Mouse (Mus musculus): Measurements from ENCODE around the gene Foxo3. TPM values are rescaled to one million over a fixed set of nuclear protein-coding genes. Genes with fewer than 3 reads are reported as not detected.

Gene Foxo3
- polyA plus RNA-seq, 1 experiment from 2014 or later: 9.0 TPM

- no peak for ATAC-seq (ENCODE audit: insufficient read depth)
- Histone ChIP-seq H3K4me1 (ENCODE audit: insufficient read depth) (0 out of 2 replicates have a peak, but pooled peaks cover under 1% of the 10 kb centered on the region), H3K9ac (no peak overlapping the region), H3K27ac (ENCODE audit: low read depth) (no peak overlapping the region), H3K4me2 (no peak overlapping the region), H3K27me3 (ENCODE audit: insufficient read depth, low read length) (no peaks in the 10 kb centered on the region), H3K9me3 (ENCODE audit: low read depth, low read length) (no peaks in the 10 kb centered on the region), H3K4me3 (ENCODE audit: low read depth, low read length) (no peak overlapping the region), H3K36me3 (ENCODE audit: insufficient read depth) (peaks cover 38% of the 10 kb centered on the region)
- no peak for DNase-seq
- WGBS: 52% methylated on average over 8 of the region's 8 CpGs
- TF ChIP-seq CTCF (IDR thresholded peaks at IDR 0.05; ENCODE audit: low read depth): no peak
Measured at GRCm38 (mm10) chr10:42263701-42264100, 12.9 kb downstream of the Foxo3 start.

- Histone ChIP-seq H3K9me3 (ENCODE audit: low read depth, low read length) (no peaks in the 10 kb centered on the region), H3K27ac (ENCODE audit: low read depth) (no peak overlapping the region), H3K4me2 (no peak overlapping the region), H3K4me1 (ENCODE audit: insufficient read depth) (no peaks in the 10 kb centered on the region), H3K4me3 (ENCODE audit: low read depth, low read length) (no peak overlapping the region), H3K27me3 (ENCODE audit: insufficient read depth, low read length) (no peaks in the 10 kb centered on the region), H3K9ac (no peak overlapping the region), H3K36me3 (ENCODE audit: insufficient read depth) (peaks cover 35% of the 10 kb centered on the region)
- TF ChIP-seq CTCF (IDR thresholded peaks at IDR 0.05; ENCODE audit: low read depth): no peak
- DNase-seq: no peak
- no peak for ATAC-seq (ENCODE audit: insufficient read depth)
- 91% methylated on average over 3 of the region's 3 CpGs for WGBS
Measured at GRCm38 (mm10) chr10:42262061-42262460, 14.5 kb downstream of the Foxo3 start.

GRCm38 (mm10) chr10:42261103-42261502 is 15.5 kb downstream of the Foxo3 start:
- no peaks in the 10 kb centered on the region for H3K4me1 ChIP-seq (ENCODE audit: insufficient read depth)
- TF ChIP-seq CTCF (IDR thresholded peaks at IDR 0.05; ENCODE audit: low read depth): no peak
- no peak overlapping the region for H3K4me2 ChIP-seq
- peaks cover 26% of the 10 kb centered on the region for H3K36me3 ChIP-seq (ENCODE audit: insufficient read depth)
- no peak overlapping the region for H3K4me3 ChIP-seq (ENCODE audit: low read depth, low read length)
- no peak overlapping the region for H3K27ac ChIP-seq (ENCODE audit: low read depth)
- 85% methylated on average over 8 of the region's 8 CpGs for WGBS
- no peak overlapping the region for H3K9ac ChIP-seq
- H3K27me3 ChIP-seq (ENCODE audit: insufficient read depth, low read length): no peaks in the 10 kb centered on the region
- no peak for ATAC-seq (ENCODE audit: insufficient read depth)
- no peaks in the 10 kb centered on the region for H3K9me3 ChIP-seq (ENCODE audit: low read depth, low read length)
- no peak for DNase-seq

GRCm38 (mm10) chr10:42260523-42260922 is 16.0 kb downstream of the Foxo3 start:
- WGBS: 39% methylated on average over 8 of the region's 8 CpGs
- no peak overlapping the region for H3K4me2 ChIP-seq
- no peak for ATAC-seq (ENCODE audit: insufficient read depth)

GRCm38 (mm10) chr10:42259602-42260001 is 17.0 kb downstream of the Foxo3 start:
- no peak for ATAC-seq (ENCODE audit: insufficient read depth)
- no peaks in the 10 kb centered on the region for H3K4me1 ChIP-seq (ENCODE audit: insufficient read depth)

More at GRCm38 (mm10) chr10:42260523-42260922, 16.0 kb downstream of the Foxo3 start:
- no peak for TF ChIP-seq CTCF (IDR thresholded peaks at IDR 0.05; ENCODE audit: low read depth)
- H3K9ac ChIP-seq: no peak overlapping the region
- H3K4me3 ChIP-seq (ENCODE audit: low read depth, low read length): no peak overlapping the region
- H3K9me3 ChIP-seq (ENCODE audit: low read depth, low read length): no peaks in the 10 kb centered on the region
- H3K27ac ChIP-seq (ENCODE audit: low read depth): no peak overlapping the region
- no peaks in the 10 kb centered on the region for H3K27me3 ChIP-seq (ENCODE audit: insufficient read depth, low read length)
- no peaks in the 10 kb centered on the region for H3K4me1 ChIP-seq (ENCODE audit: insufficient read depth)
- peaks cover 20% of the 10 kb centered on the region for H3K36me3 ChIP-seq (ENCODE audit: insufficient read depth)
- no peak for DNase-seq

GRCm38 (mm10) chr10:42257985-42258384 is 18.6 kb downstream of the Foxo3 start:
- Histone ChIP-seq H3K4me3 (ENCODE audit: low read depth, low read length) (no peak overlapping the region), H3K9ac (no peak overlapping the region), H3K9me3 (ENCODE audit: low read depth, low read length) (no peaks in the 10 kb centered on the region), H3K27ac (ENCODE audit: low read depth) (no peak overlapping the region), H3K36me3 (ENCODE audit: insufficient read depth) (peaks cover 8% of the 10 kb centered on the region; the same call in 1 of the 2 replicates), H3K4me2 (no peak overlapping the region), H3K4me1 (ENCODE audit: insufficient read depth) (no peaks in the 10 kb centered on the region), H3K27me3 (ENCODE audit: insufficient read depth, low read length) (no peaks in the 10 kb centered on the region)
- no peak for ATAC-seq (ENCODE audit: insufficient read depth)
- no peak for TF ChIP-seq CTCF (IDR thresholded peaks at IDR 0.05; ENCODE audit: low read depth)
- 91% methylated on average over 7 of the region's 7 CpGs for WGBS
- no peak for DNase-seq

More at GRCm38 (mm10) chr10:42259602-42260001, 17.0 kb downstream of the Foxo3 start:
- Histone ChIP-seq H3K27ac (ENCODE audit: low read depth) (no peak overlapping the region), H3K27me3 (ENCODE audit: insufficient read depth, low read length) (no peaks in the 10 kb centered on the region), H3K9ac (no peak overlapping the region), H3K36me3 (ENCODE audit: insufficient read depth) (peaks cover 12% of the 10 kb centered on the region), H3K4me3 (ENCODE audit: low read depth, low read length) (no peak overlapping the region), H3K4me2 (no peak overlapping the region), H3K9me3 (ENCODE audit: low read depth, low read length) (no peaks in the 10 kb centered on the region)
- no peak for TF ChIP-seq CTCF (IDR thresholded peaks at IDR 0.05; ENCODE audit: low read depth)
- 69% methylated on average over 4 of the region's 4 CpGs for WGBS
- no peak for DNase-seq

- DNase-seq (no peak), ATAC-seq (ENCODE audit: insufficient read depth) (no peak)
- Histone ChIP-seq H3K9me3 (ENCODE audit: low read depth, low read length) (no peaks in the 10 kb centered on the region), H3K4me3 (ENCODE audit: low read depth, low read length) (no peak overlapping the region), H3K27me3 (ENCODE audit: insufficient read depth, low read length) (no peaks in the 10 kb centered on the region), H3K4me2 (no peak overlapping the region), H3K4me1 (ENCODE audit: insufficient read depth) (peaks cover 19% of the 10 kb centered on the region), H3K36me3 (ENCODE audit: insufficient read depth) (peaks cover 8% of the 10 kb centered on the region; the same call in 1 of the 2 replicates), H3K27ac (ENCODE audit: low read depth) (no peak overlapping the region), H3K9ac (no peak overlapping the region)
- 85% methylated on average over 5 of the region's 5 CpGs for WGBS
- no peak for TF ChIP-seq CTCF (IDR thresholded peaks at IDR 0.05; ENCODE audit: low read depth)
Measured at GRCm38 (mm10) chr10:42254788-42255187, 21.8 kb downstream of the Foxo3 start.

Measured in lung, embryonic 14.5 days (tissue).